Mouse (Mus musculus) MEL (cell line): ENCODE results near the gene Apod.

Experiments
- CHD2 ChIP-seq: IDR thresholded peaks from 2 replicates; pipeline ENCODE4 v1.6.1; 2011; ENCODE audit warnings: low read length, improper control_type of control experiment
- CTCF ChIP-seq, 3 experiments: IDR thresholded peaks in 2 of 3; conservative IDR thresholded peaks in 1 of 3; 2 replicates each; pipeline ENCODE4 v1.5.1; 2011 to 2012; ENCODE audit warnings: low read length in 3 of 3, low read depth in 2 of 3, mild to moderate bottlenecking in 2 of 3, improper control_type of control experiment in 1 of 3, inconsistent platforms in 1 of 3, mixed read lengths in 1 of 3, moderate library complexity in 1 of 3; ENCODE audit not compliant: control insufficient read depth in 1 of 3, insufficient read depth in 1 of 3, poor library complexity in 1 of 3, severe bottlenecking in 1 of 3
- ELF1 ChIP-seq: IDR thresholded peaks from 2 replicates; pipeline ENCODE4 v1.6.1; 2014; ENCODE audit warnings: low read depth, mild to moderate bottlenecking, inconsistent platforms, low read length, improper control_type of control experiment, moderate library complexity
- EP300 ChIP-seq, 2 experiments: IDR thresholded peaks; 2 replicates each; pipeline ENCODE4 v1.6.1; 2011; ENCODE audit warnings: improper control_type of control experiment in 2 of 2, low read length in 2 of 2, low read depth in 1 of 2, mild to moderate bottlenecking in 1 of 2
- GATA1 ChIP-seq: IDR thresholded peaks from 2 replicates; pipeline ENCODE4 v1.6.1; 2011; ENCODE audit warnings: low read depth, low read length, improper control_type of control experiment
- JUND ChIP-seq: IDR thresholded peaks from 2 replicates; pipeline ENCODE4 v1.6.1; 2011; ENCODE audit warnings: low read depth, mild to moderate bottlenecking, improper control_type of control experiment, low read length
- MAX ChIP-seq: IDR thresholded peaks from 2 replicates; pipeline ENCODE4 v1.6.1; 2011; ENCODE audit warnings: low read length, improper control_type of control experiment
- MEF2A ChIP-seq: IDR thresholded peaks from 2 replicates; pipeline ENCODE4 v1.6.1; 2014; ENCODE audit warnings: low read depth, mild to moderate bottlenecking, inconsistent platforms, low read length, improper control_type of control experiment; ENCODE audit not compliant: poor library complexity, insufficient replicate concordance, severe bottlenecking; ENCODE audit errors: extremely low read depth
- POLR2A ChIP-seq, 2 experiments: IDR thresholded peaks; 2 replicates each; pipeline ENCODE4 v1.6.1; 2011 to 2012; ENCODE audit warnings: low read length in 2 of 2, mild to moderate bottlenecking in 2 of 2, control low read depth in 1 of 2, improper control_type of control experiment in 1 of 2, low read depth in 1 of 2, moderate library complexity in 1 of 2; ENCODE audit not compliant: control insufficient read depth in 1 of 2, insufficient read depth in 1 of 2, poor library complexity in 1 of 2
- RCOR1 ChIP-seq: IDR thresholded peaks from 2 replicates; pipeline ENCODE4 v1.6.1; 2012; ENCODE audit warnings: low read depth, mild to moderate bottlenecking, inconsistent platforms, low read length, improper control_type of control experiment
- TAL1 ChIP-seq: IDR thresholded peaks from 2 replicates; pipeline ENCODE4 v1.6.1; 2012; ENCODE audit warnings: mild to moderate bottlenecking, inconsistent platforms, low read length, moderate library complexity, mixed read lengths
- ZKSCAN1 ChIP-seq: IDR thresholded peaks from 2 replicates; pipeline ENCODE4 v1.6.1; 2012; ENCODE audit warnings: low read depth, mild to moderate bottlenecking, inconsistent platforms, low read length, improper control_type of control experiment, moderate library complexity

- TF ChIP-seq MAX (no peak), POLR2A (IDR thresholded peaks at IDR 0.05; ENCODE audit: control insufficient read depth in 1 of 2, insufficient read depth in 1 of 2, low read depth in 1 of 2, low read length in 2 of 2, poor library complexity in 1 of 2) (no peak), GATA1 (no peak), CTCF (IDR thresholded peaks at IDR 0.05 in 2 of 3, conservative IDR thresholded peaks at IDR 0.05 in 1 of 3; ENCODE audit: control insufficient read depth in 1 of 3, insufficient read depth in 1 of 3, low read depth in 2 of 3, low read length in 3 of 3, poor library complexity in 1 of 3, severe bottlenecking in 1 of 3) (no peak), EP300 (IDR thresholded peaks at IDR 0.05; ENCODE audit: low read depth in 1 of 2, low read length in 2 of 2) (no peak), ELF1 (no peak), RCOR1 (no peak), CHD2 (no peak), TAL1 (no peak), ZKSCAN1 (no peak), MEF2A (no peak), JUND (no peak)
Observed at GRCm38 (mm10) chr16:31320954-31321353, 6.3 kb upstream of the Apod start.
